Mouse (Mus musculus) C2C12 (cell line): ENCODE measurements around the gene Fiz1.

Experiments used
- CTCF ChIP-seq: IDR thresholded peaks from one replicate; pipeline ENCODE4 v1.5.1; 2011; ENCODE audit not compliant: control insufficient read depth, insufficient read depth, insufficient read length
- MAX ChIP-seq: IDR thresholded peaks from one replicate; pipeline ENCODE4 v1.6.1; 2011; ENCODE audit warnings: mild to moderate bottlenecking, control low read depth
- MYOD1 ChIP-seq: IDR thresholded peaks from one replicate; pipeline ENCODE4 v1.6.1; 2011; ENCODE audit warnings: low read depth; ENCODE audit not compliant: control insufficient read depth, insufficient read length
- USF1 ChIP-seq: IDR thresholded peaks from one replicate; pipeline ENCODE4 v1.6.1; 2011; ENCODE audit warnings: low read depth, mild to moderate bottlenecking, control low read depth, moderate library complexity

DNA sequence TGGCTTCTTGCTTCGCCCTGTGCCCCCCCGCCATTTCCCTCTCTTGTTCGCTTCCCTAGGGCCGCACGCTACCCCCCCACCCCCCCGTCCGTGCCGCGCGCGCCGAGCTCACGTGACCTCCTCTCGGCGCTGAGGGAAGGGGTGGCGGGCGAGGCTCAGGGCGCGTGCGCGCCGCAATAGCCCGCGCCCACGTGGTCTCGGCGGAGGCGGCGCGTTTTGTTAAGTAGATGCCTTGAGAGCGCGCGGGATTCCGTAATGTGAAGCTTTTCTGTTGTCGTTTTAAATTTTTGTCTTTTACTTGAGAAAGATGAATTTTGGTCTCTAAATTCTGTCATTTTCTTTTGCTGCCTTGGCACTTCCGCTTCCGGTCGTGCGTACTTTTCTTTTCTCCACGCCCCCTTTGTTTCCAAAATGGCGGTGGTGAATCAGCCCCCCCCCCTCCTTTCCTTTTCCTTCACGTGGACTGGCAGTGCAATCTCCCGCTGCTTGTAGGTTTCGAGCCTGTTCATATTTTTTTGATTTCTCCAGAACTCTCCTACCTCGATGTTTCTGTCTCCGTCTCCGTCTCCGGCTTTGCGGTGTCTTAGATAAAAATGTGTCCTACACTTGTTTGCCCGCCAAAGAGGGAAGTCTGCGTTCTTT is 48.0 kb upstream of the Fiz1 start:
- no peak for TF ChIP-seq CTCF
- no peak for TF ChIP-seq MAX
- peak; percentile 84 for TF ChIP-seq USF1
- TF ChIP-seq MYOD1, result no peak
